Mouse (Mus musculus) c-Kit-positive CD71-negative TER-119-negative erythroid progenitor cells, embryonic 14.5 days (primary cell): ENCODE data around the gene Gm49354.
"Not testable (repeated sequence)": the region's sequence is repeated elsewhere in the genome, so short reads cannot be mapped to it uniquely, and the experiment has no call there.

Source experiments
- DNase-seq: peaks from one replicate; pipeline ENCODE4 v3.0.0-alpha.2; 2013; ENCODE audit warnings: low read depth

Gene Gm49354

DNA sequence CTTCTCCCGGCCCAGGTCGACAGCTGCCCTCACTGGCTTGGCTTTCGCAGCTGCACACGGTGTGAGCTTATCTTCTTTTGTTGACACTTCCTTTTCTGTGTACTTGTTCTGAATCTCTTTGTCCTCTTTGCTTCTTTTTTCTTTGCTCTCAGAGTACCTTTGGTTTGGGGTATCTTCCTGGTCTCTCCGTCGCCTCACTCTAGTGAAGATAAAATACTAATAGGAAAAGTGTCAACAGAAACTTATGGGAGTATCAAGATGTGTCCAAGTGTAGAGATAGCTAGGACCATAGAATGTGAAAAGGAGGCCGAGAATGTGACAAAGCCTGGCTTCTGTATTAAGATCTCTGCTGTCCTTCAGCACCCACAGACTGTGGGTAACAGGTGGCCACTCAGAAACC, at the start of gene Gm49354:
Gene Gm49354 (minus strand): TSS at position 101 of the 400 bp plus-strand sequence.
- no peak for DNase-seq

DNA sequence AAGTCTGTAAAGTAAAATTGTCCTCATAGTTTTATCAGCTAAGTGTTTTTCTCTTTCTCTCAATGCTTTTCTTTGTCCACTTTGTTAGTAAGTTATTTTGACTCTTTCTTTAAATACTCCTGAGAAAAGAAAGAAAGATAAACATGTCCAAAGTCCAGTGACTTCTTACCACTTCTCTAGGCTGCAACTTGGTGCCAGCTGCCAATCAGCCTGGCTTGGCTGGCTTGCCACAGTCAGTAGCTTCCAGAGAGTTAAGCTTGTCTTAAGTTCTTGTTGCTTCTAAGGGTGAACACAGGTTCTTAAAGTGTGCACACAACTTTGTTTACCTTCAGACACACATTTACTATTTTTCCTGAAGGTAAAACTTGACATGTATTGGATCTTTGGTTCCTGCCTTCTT, 43.9 kb upstream of the Gm49354 start:
- no peak for DNase-seq

GRCm38 (mm10) chr13:59822507-59823462, 40.7 kb upstream of the Gm49354 start, which contains the start of gene Tut7:
TSS of gene Tut7 (minus strand) at chr13:59823147.
- peak; percentile 92 for DNase-seq

GRCm38 (mm10) chr13:59820836-59821235, 38.8 kb upstream of the Gm49354 start:
- DNase-seq: no peak

GRCm38 (mm10) chr13:59820114-59820513, 38.1 kb upstream of the Gm49354 start:
- no peak for DNase-seq

GRCm38 (mm10) chr13:59817352-59817751, 35.3 kb upstream of the Gm49354 start:
- DNase-seq: no peak

DNA sequence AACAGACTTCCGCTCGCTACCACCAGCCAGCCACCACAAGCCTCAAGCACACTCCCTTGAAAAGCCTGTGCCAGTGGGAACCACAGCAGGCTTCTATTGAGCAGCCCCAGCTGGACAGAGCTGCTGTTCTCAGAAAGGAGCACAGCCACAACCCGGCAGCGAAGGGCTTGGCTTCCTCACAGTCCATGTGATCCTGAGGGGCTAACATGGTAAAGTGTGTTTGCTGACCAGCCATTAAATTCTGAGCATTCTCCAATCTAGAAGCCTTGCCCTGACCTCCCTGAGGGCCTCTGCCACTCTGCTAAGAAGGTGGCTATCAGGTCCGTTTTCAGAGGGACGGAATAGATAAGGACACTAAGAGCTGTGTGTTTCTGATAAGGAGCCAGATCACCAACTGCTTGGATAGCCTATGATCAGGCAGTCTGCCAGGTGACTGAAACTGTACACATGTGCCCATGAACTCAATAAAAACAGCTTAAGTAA, 32.1 kb upstream of the Gm49354 start:
- DNase-seq: peak; percentile 23

DNA sequence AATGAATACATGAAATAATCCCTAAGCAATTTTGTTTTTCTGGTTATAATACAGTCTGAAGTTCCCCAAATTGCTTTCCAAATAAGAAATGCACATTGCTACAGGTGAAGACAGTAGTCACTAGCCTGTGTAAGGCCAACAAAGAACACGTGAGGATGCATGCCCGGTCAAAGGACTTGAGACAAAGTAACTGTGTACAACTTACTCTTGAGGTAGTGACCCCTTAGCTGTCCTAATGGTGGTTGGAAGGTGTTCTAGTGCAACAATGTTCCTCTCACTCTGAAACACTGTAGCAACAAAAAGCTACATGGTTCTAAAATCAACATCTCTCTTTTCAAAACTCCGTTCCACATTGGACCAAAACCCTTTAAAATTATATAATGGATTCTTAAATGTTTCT, 29.5 kb upstream of the Gm49354 start:
- no peak for DNase-seq

GRCm38 (mm10) chr13:59801000-59801399, 19.0 kb upstream of the Gm49354 start:
- no peak for DNase-seq

DNA sequence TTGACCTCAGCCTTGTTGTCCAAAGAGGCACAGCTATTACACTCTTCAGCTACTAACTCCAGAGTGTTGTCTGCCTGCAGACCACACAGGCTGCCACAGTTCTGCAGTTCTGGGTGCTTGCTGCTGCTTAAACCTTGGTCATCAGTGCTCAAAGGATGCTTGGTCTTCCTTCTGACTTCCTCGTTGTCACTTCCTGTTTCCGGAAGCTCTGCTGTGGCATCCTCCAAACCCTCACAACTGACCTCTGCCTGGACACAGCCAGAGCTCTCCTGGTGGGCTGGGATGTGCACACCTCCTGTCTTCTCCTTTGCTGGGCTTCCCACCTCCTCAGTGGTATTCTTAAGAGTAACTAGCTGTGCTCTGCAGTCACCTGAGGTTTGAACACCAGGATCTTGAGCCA, 18.0 kb upstream of the Gm49354 start:
- DNase-seq: no peak

DNA sequence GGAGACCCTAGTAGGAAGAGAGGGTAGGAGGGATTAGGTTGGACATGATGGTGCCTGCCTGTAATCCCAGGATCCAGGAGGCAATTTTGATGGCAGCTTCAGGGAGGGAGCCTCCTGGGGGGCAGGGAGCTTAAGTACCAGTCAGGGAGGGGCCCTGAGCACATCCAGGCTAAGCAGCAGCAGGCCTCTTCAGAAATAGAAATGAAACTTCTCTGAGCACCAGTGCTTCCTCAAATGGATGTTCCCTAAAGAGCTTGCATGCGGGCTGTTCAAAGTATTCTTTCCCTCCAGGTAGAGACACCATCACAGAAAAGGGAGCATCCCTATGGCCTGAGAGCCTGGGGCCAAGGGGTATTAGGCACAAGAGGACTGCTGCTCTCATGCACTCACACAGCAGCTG, 16.3 kb upstream of the Gm49354 start:
- DNase-seq: no peak

GRCm38 (mm10) chr13:59796466-59796848, 14.4 kb upstream of the Gm49354 start:
- DNase-seq: no peak

GRCm38 (mm10) chr13:59795807-59796465, 13.9 kb upstream of the Gm49354 start:
- peak; percentile 17 for DNase-seq

DNA sequence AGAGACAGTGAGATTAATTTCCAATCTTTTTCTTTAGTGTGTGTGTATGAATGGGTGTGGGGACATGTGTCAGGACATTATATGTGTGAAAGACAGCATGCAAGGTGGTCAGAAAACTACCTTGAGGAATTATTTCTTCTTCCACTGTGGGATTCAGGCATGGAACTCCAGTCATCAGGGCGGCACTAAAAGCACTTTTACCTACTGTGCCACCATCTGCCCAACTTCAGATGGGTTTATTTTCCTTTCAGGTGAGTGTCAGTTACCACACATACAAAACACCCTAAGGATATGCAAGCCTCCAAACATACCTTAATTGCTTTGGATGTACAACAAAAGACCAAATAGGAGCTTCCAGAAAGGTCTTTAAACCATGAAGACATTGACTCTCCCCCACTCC, 12.7 kb upstream of the Gm49354 start:
- no peak for DNase-seq

DNA sequence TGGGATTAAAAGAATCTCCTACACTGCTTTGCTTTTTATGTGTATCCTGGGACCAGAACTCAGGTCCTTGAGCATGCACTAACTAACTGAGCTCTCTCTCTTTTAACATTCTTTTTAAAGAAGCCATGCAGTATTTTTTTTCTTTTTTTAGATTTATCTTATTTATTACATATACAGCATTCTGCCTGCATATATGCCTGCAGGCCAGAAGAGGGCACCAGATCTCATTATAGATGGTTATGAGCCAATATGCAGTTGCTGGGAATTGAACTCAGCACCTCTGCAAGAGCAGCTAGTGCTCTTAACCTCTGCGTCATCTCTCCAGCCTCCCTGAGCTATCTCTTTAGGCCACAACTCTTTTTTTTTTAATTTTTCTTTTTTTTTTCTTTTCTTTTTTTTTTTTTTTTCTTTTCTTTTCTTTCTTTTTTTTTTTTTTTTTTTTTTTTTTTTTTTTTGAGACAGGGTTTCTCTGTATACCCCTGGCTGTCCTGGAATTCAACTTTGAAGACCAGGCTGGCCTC, 2.2 kb downstream of the Gm49354 start:
- not testable (repeated sequence) for DNase-seq

GRCm38 (mm10) chr13:59779213-59779612, 2.8 kb downstream of the Gm49354 start:
- DNase-seq: no peak

- no peak for DNase-seq
Measured at GRCm38 (mm10) chr13:59775168-59775567, 6.9 kb downstream of the Gm49354 start.

DNA sequence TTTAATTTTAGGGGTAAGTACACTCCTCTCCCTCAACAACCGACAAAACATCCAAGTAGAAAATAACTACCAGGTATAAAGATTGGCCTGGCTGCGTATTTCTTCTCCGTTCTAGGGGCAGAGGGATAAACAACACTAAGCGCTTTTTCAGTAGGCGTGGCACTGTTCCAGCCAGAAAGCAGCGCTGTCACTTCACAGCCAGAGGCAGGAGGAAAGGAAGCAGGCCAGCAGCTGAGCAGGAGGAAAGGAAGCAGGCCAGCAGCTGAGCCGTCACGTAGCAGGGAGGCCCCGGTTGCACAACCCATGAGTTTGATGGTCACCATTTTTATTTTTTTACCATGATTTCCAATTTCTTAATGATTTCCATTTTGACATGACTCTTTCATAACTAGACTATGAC, 10.8 kb downstream of the Gm49354 start:
- DNase-seq: peak; percentile 47

DNA sequence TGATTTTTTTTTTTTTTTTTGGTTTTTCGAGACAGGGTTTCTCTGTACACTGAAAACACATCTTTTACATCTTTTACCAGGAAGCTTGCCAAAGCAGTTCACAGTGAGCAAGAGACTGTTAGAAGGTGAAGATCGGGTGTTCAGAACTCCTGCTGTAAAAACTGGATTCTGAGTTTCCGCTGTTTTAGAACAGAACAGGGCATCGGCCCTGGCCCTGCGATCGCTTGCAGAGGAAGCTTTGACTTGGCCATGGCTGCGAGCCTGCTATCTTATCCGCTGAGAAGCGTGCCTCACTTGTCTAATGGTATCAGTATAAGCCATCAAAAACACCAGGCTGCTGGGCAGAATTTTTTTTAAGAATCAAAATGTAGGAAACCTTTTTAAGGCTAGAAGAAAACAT, 11.2 kb downstream of the Gm49354 start:
- peak; percentile 13 for DNase-seq

DNA sequence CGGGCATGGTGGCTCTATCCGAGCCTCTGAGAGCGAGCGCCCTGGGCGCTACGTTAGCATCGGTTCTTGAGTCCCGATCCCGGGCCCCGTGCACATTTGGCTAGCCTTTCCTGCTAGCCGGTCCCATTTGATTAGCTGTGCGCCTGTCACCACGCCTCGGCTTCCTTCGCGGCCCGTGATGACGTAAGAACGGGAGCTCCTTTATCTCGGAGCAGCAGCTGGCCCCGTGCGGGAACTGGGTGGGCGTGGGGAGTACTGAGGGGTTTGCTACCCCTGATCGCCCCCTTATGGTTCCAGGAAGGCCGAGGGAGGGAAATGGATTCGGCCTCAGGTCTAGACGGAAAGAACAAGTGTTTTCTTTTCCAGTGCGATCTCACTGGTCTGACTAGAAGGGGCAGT, 11.9 kb downstream of the Gm49354 start:
- peak; percentile 92 for DNase-seq

GRCm38 (mm10) chr13:59769296-59770163, 12.5 kb downstream of the Gm49354 start, which contains the start of gene Isca1:
TSS of gene Isca1 (minus strand) at chr13:59769810.
- peak; percentile 96 for DNase-seq

DNA sequence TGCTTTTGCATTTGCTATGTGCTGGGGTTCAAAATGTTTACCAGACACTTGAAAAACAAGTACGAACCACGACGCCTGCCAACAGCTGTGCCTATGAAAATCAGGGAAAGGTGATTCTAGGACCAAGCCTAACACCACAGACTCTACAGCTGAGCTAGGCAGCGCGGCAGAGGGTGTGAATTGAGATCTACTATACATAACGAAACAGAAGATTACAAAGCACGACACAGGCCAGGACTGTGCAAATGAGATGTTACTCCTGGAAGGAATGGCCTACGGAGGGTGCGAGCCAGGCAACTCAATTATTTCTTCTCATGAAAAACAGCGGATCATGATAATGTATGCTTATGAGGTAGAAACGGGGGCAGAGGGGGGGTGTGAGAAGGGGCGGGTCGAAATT, 13.5 kb downstream of the Gm49354 start:
- no peak for DNase-seq
